Comparison of ENCODE assay signal across 8 mouse cellular contexts in genomic region chr7:92637021-92637625, GRCm38 (mm10). TPM values are rescaled to one million over a fixed set of nuclear protein-coding genes. Genes with fewer than 3 reads are reported as not detected.
DNase-seq lines count a peak whose midpoint lies in the region; ATAC-seq and TF ChIP-seq lines count a peak whose summit lies in the region.

Gene Ankrd42 (minus strand): TSS chr7:92637142.

- H3K9ac ChIP-seq in heart, embryonic 15.5 days: peak within 1 kb of the TSS; percentile 86
- peak within 1 kb of the TSS; percentile 81 for H3K9ac ChIP-seq in liver, embryonic 14.5 days (replicated peaks)
- H3K9ac ChIP-seq in neural tube, embryonic 11.5 days (ENCODE audit: low read length): peak within 1 kb of the TSS; percentile 71
- peak within 1 kb of the TSS; percentile 84 for H3K9ac ChIP-seq in stomach, postnatal 0 days (ENCODE audit: low read length)

- H3K4me2 ChIP-seq in heart, embryonic 15.5 days: peak within 1 kb of the TSS; percentile 98
- H3K4me2 ChIP-seq in liver, embryonic 14.5 days (ENCODE audit: low read depth): peak within 1 kb of the TSS; percentile 90
- H3K4me2 ChIP-seq in neural tube, embryonic 11.5 days (ENCODE audit: low read depth): peak within 1 kb of the TSS; percentile 97
- H3K4me2 ChIP-seq in stomach, postnatal 0 days (replicated peaks; ENCODE audit: low read depth): peak within 1 kb of the TSS; percentile 96

- H3K27me3 ChIP-seq in forebrain, embryonic 10.5 days (ENCODE audit: poor library complexity, severe bottlenecking): peaks cover 8% of the 10 kb centered on the region
- H3K27me3 ChIP-seq in heart, embryonic 15.5 days: no peaks in the 10 kb centered on the region
- peaks cover 13% of the 10 kb centered on the region for H3K27me3 ChIP-seq in liver, embryonic 14.5 days (ENCODE audit: control insufficient read depth, insufficient read depth, low read length)
- no peaks in the 10 kb centered on the region for H3K27me3 ChIP-seq in neural tube, embryonic 11.5 days (ENCODE audit: control insufficient read depth, insufficient read depth, low read length)
- no peaks in the 10 kb centered on the region for H3K27me3 ChIP-seq in stomach, postnatal 0 days (ENCODE audit: control insufficient read depth, insufficient read depth, low read length)

- peaks cover 20% of the 10 kb centered on the region for H3K4me1 ChIP-seq in forebrain, embryonic 10.5 days
- H3K4me1 ChIP-seq in heart, embryonic 15.5 days (replicated peaks): peaks cover 13% of the 10 kb centered on the region
- H3K4me1 ChIP-seq in liver, embryonic 14.5 days (replicated peaks; ENCODE audit: control insufficient read depth in 2 of 2, insufficient read depth in 2 of 2, low read length in 1 of 2): peaks cover 2 to 12% of the 10 kb centered on the region in 2 experiments; a peak in 3 of 4 replicates
- peaks cover 7% of the 10 kb centered on the region for H3K4me1 ChIP-seq in neural tube, embryonic 11.5 days (ENCODE audit: control insufficient read depth, insufficient read depth, low read length)
- no peaks in the 10 kb centered on the region for H3K4me1 ChIP-seq in stomach, postnatal 0 days (replicated peaks; ENCODE audit: control insufficient read depth, insufficient read depth)

- peak; percentile 85 to 89 for DNase-seq in CD8-positive naive resting alpha-beta T cell, adult 2 months (ENCODE audit: low read depth in 2 of 2, low spot score in 2 of 2)
- DNase-seq in c-Kit-positive CD71-negative TER-119-negative erythroid progenitor cells, embryonic 14.5 days (ENCODE audit: low read depth): peak; percentile 86
- DNase-seq in forebrain, embryonic 10.5 days (ENCODE audit: extremely low spot score, low spot score): peak; percentile 92
- DNase-seq in kidney, postnatal 25 days: peak; percentile 95
- DNase-seq in liver, embryonic 14.5 days (ENCODE audit: low read depth in 3 of 3, low spot score in 3 of 3): peak; percentile 85 to 89 (median 85)
- DNase-seq in neural tube, embryonic 11.5 days (ENCODE audit: low spot score): peak; percentile 93
- DNase-seq in stomach, postnatal 0 days (ENCODE audit: low spot score): peak; percentile 94

- peak within 1 kb of the TSS; percentile 86 for H3K27ac ChIP-seq in forebrain, embryonic 10.5 days
- H3K27ac ChIP-seq in heart, embryonic 15.5 days: peak within 1 kb of the TSS; percentile 83
- peak within 1 kb of the TSS; percentile 39 for H3K27ac ChIP-seq in liver, embryonic 14.5 days
- no peak within 1 kb of the TSS for H3K27ac ChIP-seq in neural tube, embryonic 11.5 days (ENCODE audit: low read depth, low read length)
- peak within 1 kb of the TSS; percentile 89 for H3K27ac ChIP-seq in stomach, postnatal 0 days (replicated peaks)

- peak within 1 kb of the TSS; percentile 88 for H3K4me3 ChIP-seq in forebrain, embryonic 10.5 days
- H3K4me3 ChIP-seq in heart, embryonic 15.5 days: peak within 1 kb of the TSS; percentile 92
- peak within 1 kb of the TSS; percentile 90 to 96 for H3K4me3 ChIP-seq in liver, embryonic 14.5 days (ENCODE audit: insufficient read depth in 1 of 2, low read depth in 2 of 2, low read length in 2 of 2)
- peak within 1 kb of the TSS; percentile 71 for H3K4me3 ChIP-seq in neural tube, embryonic 11.5 days (ENCODE audit: low read depth, low read length)
- peak within 1 kb of the TSS; percentile 85 for H3K4me3 ChIP-seq in stomach, postnatal 0 days (ENCODE audit: low read depth, low read length)

- peaks cover 34% of the 10 kb centered on the region for H3K36me3 ChIP-seq in forebrain, embryonic 10.5 days (replicated peaks)
- H3K36me3 ChIP-seq in heart, embryonic 15.5 days: peaks cover 20% of the 10 kb centered on the region
- peaks cover 4% of the 10 kb centered on the region for H3K36me3 ChIP-seq in liver, embryonic 14.5 days (replicated peaks; ENCODE audit: control insufficient read depth, insufficient read depth, low read depth)
- H3K36me3 ChIP-seq in neural tube, embryonic 11.5 days (ENCODE audit: control insufficient read depth, insufficient read depth, low read length): no peaks in the 10 kb centered on the region
- H3K36me3 ChIP-seq in stomach, postnatal 0 days (ENCODE audit: control insufficient read depth, insufficient read depth, low read length): peaks cover 4% of the 10 kb centered on the region

- H3K9me3 ChIP-seq in forebrain, embryonic 10.5 days: no peaks in the 10 kb centered on the region
- no peaks in the 10 kb centered on the region for H3K9me3 ChIP-seq in heart, embryonic 15.5 days (replicated peaks)
- H3K9me3 ChIP-seq in liver, embryonic 14.5 days (ENCODE audit: control insufficient read depth, low read length): no peaks in the 10 kb centered on the region
- H3K9me3 ChIP-seq in neural tube, embryonic 11.5 days (ENCODE audit: control insufficient read depth, low read length): no peaks in the 10 kb centered on the region
- H3K9me3 ChIP-seq in stomach, postnatal 0 days (ENCODE audit: control insufficient read depth, low read length): no peaks in the 10 kb centered on the region

- peak; percentile 97 for ATAC-seq in heart, embryonic 15.5 days (replicated peaks; ENCODE audit: insufficient number of reproducible peaks, insufficient read depth, low FRiP score, low read depth)
- ATAC-seq in liver, embryonic 14.5 days (ENCODE audit: insufficient read depth): peak; percentile 96
- peak; percentile 97 for ATAC-seq in neural tube, embryonic 11.5 days (ENCODE audit: insufficient read depth, low FRiP score, low TSS enrichment)
- ATAC-seq in stomach, postnatal 0 days (ENCODE audit: low FRiP score, low TSS enrichment): peak; percentile 97

- TF ChIP-seq EP300 in liver, embryonic 14.5 days (IDR thresholded peaks at IDR 0.05; ENCODE audit: low read depth): no peak
- no peak for TF ChIP-seq EP300 in stomach, postnatal 0 days (optimal IDR thresholded peaks at IDR 0.05)

- WGBS in forebrain, embryonic 10.5 days: under 1% methylated on average over 44 of the region's 44 CpGs
- under 1% methylated on average over 44 of the region's 44 CpGs for WGBS in heart, embryonic 15.5 days
- under 1% methylated on average over 44 of the region's 44 CpGs for WGBS in liver, embryonic 14.5 days (ENCODE audit: insufficient replicate concordance)
- WGBS in neural tube, embryonic 11.5 days: under 1% methylated on average over 44 of the region's 44 CpGs
- under 1% methylated on average over 44 of the region's 44 CpGs for WGBS in stomach, postnatal 0 days

- peak; percentile 54 for TF ChIP-seq CTCF in liver, embryonic 14.5 days (IDR thresholded peaks at IDR 0.05; ENCODE audit: low read depth)
- TF ChIP-seq CTCF in stomach, postnatal 0 days (IDR thresholded peaks at IDR 0.05; ENCODE audit: low read depth): peak; percentile 62

RNA-seq across cellular contexts. Expression of gene Ankrd42, which starts in this region (rescaled TPM):
- polyA plus RNA-seq in forebrain, embryonic 10.5 days (2016; fragmentation: Nextera tagmentation; extraction: Ambion mirVana): 10.1 and 10.7 TPM in 2 replicates
- polyA plus RNA-seq in heart, embryonic 15.5 days (2015; fragmentation: Nextera tagmentation; extraction: Ambion mirVana): 2.8 and 3.8 TPM in 2 replicates
- polyA plus RNA-seq in liver, embryonic 14.5 days (2012; rRNA removed): 0.10 and 0.19 TPM in 2 replicates
- polyA plus RNA-seq in liver, embryonic 14.5 days (2014; fragmentation: Nextera tagmentation; extraction: Ambion mirVana): 0.38 and 0.51 TPM in 2 replicates
- polyA plus RNA-seq in neural tube, embryonic 11.5 days (2014; fragmentation: Nextera tagmentation; extraction: Ambion mirVana): 8.3 and 10.0 TPM in 2 replicates
- polyA plus RNA-seq in stomach, postnatal 0 days (2015; fragmentation: Nextera tagmentation; extraction: Ambion mirVana): 1.6 and 1.8 TPM in 2 replicates

Comparison
In these comparisons a context has a peak if more than half of its experiments do, and no peak if none do; other contexts are left out.
1. Peak in DNase-seq, ATAC-seq, H3K4me3 ChIP-seq, H3K27ac ChIP-seq, H3K9ac ChIP-seq and H3K4me2 ChIP-seq in liver, embryonic 14.5 days; RNA of the gene not detected or under 1 TPM.